Mouse (Mus musculus): ENCODE measurements around the gene Kif2c. TPM values are rescaled to one million over a fixed set of nuclear protein-coding genes. Genes with fewer than 3 reads are reported as not detected.
A peak's percentile ranks its signal among the peaks of the same experiment; 100 is the strongest.

Kif2c gene
- polyA plus RNA-seq, 1 experiment from 2014 or later: 35.5 TPM

DNA sequence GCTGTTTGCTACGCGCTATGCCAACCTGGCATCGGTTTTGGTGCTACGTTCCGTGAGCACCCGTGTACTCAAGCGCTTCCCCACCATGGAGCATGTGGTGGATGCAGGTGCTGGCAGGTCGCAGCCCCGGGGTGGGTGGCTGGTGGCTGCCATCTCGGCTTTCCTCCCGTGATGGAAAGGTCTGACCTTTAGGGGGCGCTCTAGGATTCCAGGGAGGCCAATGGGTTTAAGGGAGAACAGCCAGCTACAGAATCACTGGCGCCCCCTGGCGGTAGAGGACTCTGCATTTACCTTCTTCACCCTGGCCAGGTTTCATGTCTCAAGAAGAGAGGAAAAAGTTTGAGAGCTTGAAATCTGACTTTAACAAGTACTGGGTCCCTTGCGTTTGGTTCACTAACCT lies 36.3 kb downstream of the Kif2c start:
- Histone ChIP-seq H3K4me1 (no peaks in the 10 kb centered on the region), H3K4me3 (no peak overlapping the region), H3K9ac (replicated peaks) (no peak overlapping the region), H3K27ac (replicated peaks) (no peak overlapping the region), H3K27me3 (no peaks in the 10 kb centered on the region), H3K9me3 (no peaks in the 10 kb centered on the region), H3K36me3 (peaks cover 23% of the 10 kb centered on the region), H3K4me2 (replicated peaks) (no peak overlapping the region)
- 36% methylated on average over 15 of the region's 15 CpGs for WGBS
- no peak for ATAC-seq (replicated peaks)

DNA sequence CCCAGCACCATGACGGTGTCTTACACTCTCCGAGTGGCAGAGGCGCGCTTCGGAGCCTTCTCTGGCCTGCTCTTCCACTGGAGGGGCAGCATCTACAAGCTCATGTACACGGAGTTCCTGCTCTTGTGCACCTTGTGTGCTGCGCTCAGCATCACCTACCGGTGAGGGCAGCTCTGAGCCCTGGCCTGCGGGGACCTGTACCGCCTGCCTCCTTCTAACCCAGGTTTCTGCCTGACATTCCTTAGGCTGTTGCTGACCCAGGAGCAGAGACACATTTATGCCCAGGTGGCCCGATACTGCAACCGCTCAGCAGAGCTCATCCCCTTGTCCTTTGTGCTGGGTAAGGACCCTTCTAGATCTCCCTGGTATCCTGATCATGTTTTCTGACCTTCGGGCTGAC lies 37.2 kb downstream of the Kif2c start:
- no peak overlapping the region for H3K9ac ChIP-seq (replicated peaks)
- no peak overlapping the region for H3K4me3 ChIP-seq
- H3K9me3 ChIP-seq: no peaks in the 10 kb centered on the region
- H3K27ac ChIP-seq (replicated peaks): no peak overlapping the region
- WGBS: 92% methylated on average over 13 of the region's 13 CpGs
- peaks cover 14% of the 10 kb centered on the region for H3K36me3 ChIP-seq
- no peak overlapping the region for H3K4me2 ChIP-seq (replicated peaks)
- H3K27me3 ChIP-seq: no peaks in the 10 kb centered on the region
- ATAC-seq (replicated peaks): no peak
- H3K4me1 ChIP-seq: no peaks in the 10 kb centered on the region

DNA sequence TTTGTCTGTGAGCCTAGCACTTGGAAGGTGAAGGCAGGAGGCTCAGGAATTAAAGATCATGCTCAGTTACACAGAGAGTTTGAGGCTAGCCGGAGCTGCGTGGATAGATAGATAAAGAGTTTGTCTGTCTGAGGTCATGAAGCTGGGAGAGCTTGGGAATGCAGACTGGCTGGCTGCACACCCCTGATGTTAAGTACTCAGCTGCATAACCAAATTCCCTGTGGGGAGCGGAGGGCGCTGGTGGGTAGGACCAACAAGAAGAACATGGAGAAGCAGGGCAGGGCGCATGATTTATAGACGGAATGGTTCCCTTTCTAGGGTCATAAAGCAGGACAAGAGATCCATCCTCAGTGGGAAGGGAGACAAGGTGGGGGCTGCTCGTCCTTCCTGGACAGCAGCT lies 39.4 kb downstream of the Kif2c start:
- H3K9ac ChIP-seq (replicated peaks): no peak overlapping the region

DNA sequence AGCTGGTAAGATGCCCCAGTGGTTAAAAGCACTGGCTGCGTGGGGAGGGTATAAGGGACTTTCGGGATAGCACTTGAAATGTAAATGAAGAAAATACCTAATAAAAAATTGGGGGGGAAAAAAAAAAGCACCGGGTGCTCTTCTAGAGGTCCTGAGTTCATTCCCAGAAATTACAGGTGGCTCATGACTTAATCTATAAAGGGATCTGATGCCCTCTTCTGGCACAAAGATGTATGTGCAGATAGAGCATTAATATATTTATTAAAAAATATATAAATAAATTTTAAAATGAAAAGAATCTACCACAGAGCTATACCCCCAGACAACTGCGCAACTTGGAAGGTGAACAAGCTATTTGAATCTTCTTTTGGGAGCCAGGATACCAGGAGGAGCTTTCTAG lies 41.8 kb downstream of the Kif2c start:
- Histone ChIP-seq H3K4me1 (no peaks in the 10 kb centered on the region), H3K9ac (replicated peaks) (no peak overlapping the region), H3K4me2 (replicated peaks) (no peak overlapping the region)

More for the DNA sequence above, 39.4 kb downstream of the Kif2c start:
- no peak for ATAC-seq (replicated peaks)
- WGBS: 66% methylated on average over 7 of the region's 7 CpGs
- Histone ChIP-seq H3K36me3 (no peaks in the 10 kb centered on the region), H3K27ac (replicated peaks) (no peak overlapping the region), H3K4me1 (no peaks in the 10 kb centered on the region), H3K4me3 (no peak overlapping the region), H3K9me3 (no peaks in the 10 kb centered on the region), H3K27me3 (no peaks in the 10 kb centered on the region), H3K4me2 (replicated peaks) (no peak overlapping the region)

DNA sequence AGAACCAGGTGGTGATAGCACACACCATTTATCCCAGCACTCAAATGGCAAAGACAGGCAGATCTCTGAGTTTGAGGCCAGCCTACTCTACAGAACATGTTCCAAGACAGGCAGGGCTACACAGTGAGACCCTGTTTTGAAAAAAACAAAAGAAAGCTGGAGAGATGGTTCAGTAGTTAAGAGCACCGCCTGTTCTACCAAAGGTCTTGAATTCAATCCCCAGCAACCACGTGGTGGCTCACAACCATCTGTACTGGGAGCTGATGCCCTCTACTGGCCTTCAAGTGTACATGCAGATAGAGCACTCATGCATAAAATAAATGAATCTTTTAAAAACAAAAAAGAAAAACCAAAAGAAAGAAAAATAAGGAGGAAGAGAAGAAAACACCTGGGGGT lies 43.2 kb downstream of the Kif2c start:
- H3K4me1 ChIP-seq: 0 out of 2 replicates have a peak, but pooled peaks cover 1% of the 10 kb centered on the region
- no peak overlapping the region for H3K9ac ChIP-seq (replicated peaks)
- no peaks in the 10 kb centered on the region for H3K9me3 ChIP-seq
- 0% methylated on average over 2 of the region's 2 CpGs for WGBS
- ATAC-seq (replicated peaks): no peak
- H3K4me2 ChIP-seq (replicated peaks): no peak overlapping the region
- no peaks in the 10 kb centered on the region for H3K36me3 ChIP-seq
- H3K4me3 ChIP-seq: no peak overlapping the region
- no peak overlapping the region for H3K27ac ChIP-seq (replicated peaks)
- H3K27me3 ChIP-seq: no peaks in the 10 kb centered on the region

More for the DNA sequence above, 41.8 kb downstream of the Kif2c start:
- WGBS: 37% methylated on average over 4 of the region's 4 CpGs
- Histone ChIP-seq H3K4me3 (no peak overlapping the region), H3K27me3 (no peaks in the 10 kb centered on the region), H3K9me3 (no peaks in the 10 kb centered on the region), H3K27ac (replicated peaks) (no peak overlapping the region), H3K36me3 (no peaks in the 10 kb centered on the region)
- no peak for ATAC-seq (replicated peaks)

DNA sequence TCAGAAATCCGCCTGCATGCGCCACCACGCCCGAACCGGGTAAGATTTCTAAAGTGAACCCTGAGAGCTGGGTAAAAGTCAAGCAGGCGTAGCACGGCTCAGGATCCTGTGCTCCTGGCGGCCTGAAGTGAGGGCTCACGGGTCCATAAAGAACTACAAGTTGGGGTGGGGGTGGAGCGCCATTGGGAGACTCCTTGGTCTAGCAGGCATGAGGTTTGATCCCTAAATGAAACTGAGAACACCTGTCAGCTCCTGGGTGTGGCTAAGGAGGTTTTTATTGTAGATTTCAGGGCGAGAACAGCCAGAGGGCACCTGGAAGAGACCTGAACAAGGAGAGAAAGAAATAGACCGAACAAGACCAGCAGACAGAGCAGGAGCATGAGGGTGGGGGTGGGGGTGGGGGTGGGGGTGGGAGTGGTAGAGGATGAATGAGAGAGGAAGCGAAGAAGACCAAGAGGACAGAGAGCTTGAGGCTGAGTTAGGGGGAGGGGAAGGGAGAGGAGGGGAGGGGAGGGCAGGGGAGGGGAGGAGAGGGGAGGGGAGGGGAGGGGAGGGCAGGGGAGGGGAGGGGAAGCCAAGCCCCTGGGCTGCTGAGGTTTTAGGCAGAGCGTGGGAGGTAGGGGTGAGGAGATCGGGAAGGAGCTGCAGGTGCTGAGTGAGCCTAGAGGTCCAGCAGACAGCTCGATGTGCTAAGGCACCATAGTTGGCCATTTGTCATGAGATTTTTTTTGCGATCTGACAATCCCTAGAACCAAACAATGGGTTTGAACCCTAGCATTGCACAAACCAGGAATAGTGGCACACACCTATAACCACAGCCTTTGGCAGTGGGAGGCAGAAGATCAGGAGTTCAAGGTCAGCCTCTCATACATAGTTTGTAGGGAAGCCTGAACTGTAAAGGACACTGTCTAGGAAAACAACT lies 43.9 kb downstream of the Kif2c start:
- Histone ChIP-seq H3K4me1 (0 out of 2 replicates have a peak, but pooled peaks cover 4% of the 10 kb centered on the region), H3K27ac (replicated peaks) (no peak overlapping the region), H3K27me3 (no peaks in the 10 kb centered on the region), H3K4me2 (replicated peaks) (no peak overlapping the region), H3K36me3 (no peaks in the 10 kb centered on the region), H3K9ac (replicated peaks) (no peak overlapping the region), H3K9me3 (no peaks in the 10 kb centered on the region), H3K4me3 (no peak overlapping the region)
- WGBS: 76% methylated on average over 16 of the region's 17 CpGs
- no peak for ATAC-seq (replicated peaks)

DNA sequence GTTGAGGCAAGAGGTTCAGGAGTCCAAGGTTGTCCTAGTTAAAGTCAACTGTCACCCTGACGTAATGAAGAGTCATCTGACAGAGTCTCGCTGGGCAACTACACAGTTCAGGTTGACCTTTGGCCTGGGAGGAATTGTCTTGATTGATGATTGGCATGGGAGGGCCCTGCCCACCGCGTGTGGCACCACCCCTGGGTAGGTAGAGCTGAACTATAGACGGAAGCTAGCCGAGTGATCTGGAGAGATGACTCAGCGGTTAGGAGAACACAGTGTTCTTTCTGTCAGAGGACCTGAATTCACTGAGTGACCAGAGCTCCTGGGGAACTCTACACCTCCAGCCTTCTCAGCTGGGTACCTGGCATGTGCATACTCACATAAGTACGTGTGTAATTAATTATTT lies 46.4 kb downstream of the Kif2c start:
- Histone ChIP-seq H3K4me1 (peaks cover 24% of the 10 kb centered on the region), H3K9me3 (no peaks in the 10 kb centered on the region), H3K27ac (replicated peaks) (no peak overlapping the region), H3K27me3 (0 out of 2 replicates have a peak, but pooled peaks cover 8% of the 10 kb centered on the region), H3K4me3 (no peak overlapping the region), H3K4me2 (replicated peaks) (no peak overlapping the region), H3K36me3 (no peaks in the 10 kb centered on the region), H3K9ac (replicated peaks) (no peak overlapping the region)
- WGBS: 30% methylated on average over 8 of the region's 8 CpGs
- ATAC-seq (replicated peaks): no peak

DNA sequence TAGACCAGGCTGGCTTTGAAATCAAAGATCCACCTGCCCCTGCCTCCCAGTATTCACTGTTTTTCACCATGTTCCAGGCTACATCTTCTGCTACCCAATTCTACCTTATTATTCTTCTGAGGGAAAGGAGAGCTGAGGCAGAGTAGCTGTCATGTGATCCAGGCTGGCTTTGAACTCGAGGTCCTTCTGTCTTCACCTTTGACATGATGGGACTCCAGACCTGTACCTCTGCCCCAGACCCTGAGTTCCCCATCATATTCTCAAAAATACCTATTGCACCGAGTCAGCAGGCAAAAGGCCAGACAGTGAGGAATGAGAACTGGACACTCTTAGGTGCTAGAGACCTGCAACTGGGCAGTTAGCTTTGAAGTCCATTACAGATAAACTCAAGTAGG lies 47.8 kb downstream of the Kif2c start:
- H3K9ac ChIP-seq (replicated peaks): 0 out of 2 replicates have a peak overlapping the region, but pooled peaks have one; percentile 74
- H3K4me3 ChIP-seq: peak overlapping the region; percentile 77; the same call in 1 of the 2 replicates
- H3K27ac ChIP-seq (replicated peaks): no peak overlapping the region
- no peaks in the 10 kb centered on the region for H3K36me3 ChIP-seq
- H3K27me3 ChIP-seq: 0 out of 2 replicates have a peak, but pooled peaks cover 8% of the 10 kb centered on the region
- peaks cover 29% of the 10 kb centered on the region for H3K4me1 ChIP-seq
- 33% methylated on average over 2 of the region's 2 CpGs for WGBS
- H3K4me2 ChIP-seq (replicated peaks): peak overlapping the region; percentile 66; the same call in 1 of the 2 replicates
- ATAC-seq (replicated peaks): no peak
- no peaks in the 10 kb centered on the region for H3K9me3 ChIP-seq

DNA sequence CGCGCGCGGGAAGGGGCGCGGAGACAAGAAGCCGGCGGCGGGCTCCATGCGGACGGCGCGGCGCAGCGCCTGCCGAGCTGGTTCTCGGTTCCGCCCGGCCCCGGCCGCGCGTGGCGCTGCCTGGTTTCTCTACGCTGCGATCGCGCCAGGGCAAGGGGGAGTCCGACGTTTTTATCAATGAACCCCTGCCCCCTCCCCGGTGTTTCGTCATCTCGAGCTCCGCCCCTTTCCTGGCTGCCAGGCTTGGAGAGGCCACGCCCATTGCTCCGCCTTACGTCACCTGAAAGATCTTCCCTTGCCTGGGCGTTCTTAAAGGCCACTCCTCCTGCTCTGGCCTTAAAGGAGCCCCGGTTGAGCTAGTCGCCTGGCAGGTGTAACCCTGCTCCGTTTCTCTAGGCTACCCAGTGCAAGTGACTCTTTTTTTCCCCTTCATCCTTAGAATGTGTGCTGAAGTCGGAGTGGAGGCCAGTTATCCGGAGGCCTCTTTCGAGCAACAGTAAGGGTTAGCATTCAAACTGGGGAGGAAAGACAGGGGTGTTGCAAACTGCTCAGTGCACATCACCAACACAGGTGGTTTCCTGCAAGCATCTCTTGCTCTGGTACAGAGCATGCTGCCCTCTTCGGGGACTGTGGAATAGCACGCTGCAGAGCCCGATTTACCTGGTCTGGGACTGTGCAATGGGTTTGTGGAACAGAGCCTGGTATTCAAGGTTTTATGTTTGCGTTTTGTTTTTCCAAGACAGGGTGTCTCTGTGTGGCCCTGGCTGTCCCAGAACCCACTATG lies 48.4 kb downstream of the Kif2c start, which contains the start of gene Plk3:
Gene Plk3 (minus strand): TSS at position 147 of the 784 bp plus-strand sequence.
- Histone ChIP-seq H3K4me3 (peak within 1 kb of the TSS; percentile 77), H3K36me3 (no peaks in the 10 kb centered on the region), H3K4me1 (peaks cover 29% of the 10 kb centered on the region), H3K27ac (replicated peaks) (peak within 1 kb of the TSS; percentile 58), H3K4me2 (replicated peaks) (peak within 1 kb of the TSS; percentile 66), H3K9ac (replicated peaks) (peak within 1 kb of the TSS; percentile 74), H3K27me3 (0 out of 2 replicates have a peak, but pooled peaks cover 8% of the 10 kb centered on the region), H3K9me3 (no peaks in the 10 kb centered on the region)
- peak; percentile 92 for ATAC-seq (replicated peaks)
- WGBS: 1% methylated on average over 47 of the region's 48 CpGs

DNA sequence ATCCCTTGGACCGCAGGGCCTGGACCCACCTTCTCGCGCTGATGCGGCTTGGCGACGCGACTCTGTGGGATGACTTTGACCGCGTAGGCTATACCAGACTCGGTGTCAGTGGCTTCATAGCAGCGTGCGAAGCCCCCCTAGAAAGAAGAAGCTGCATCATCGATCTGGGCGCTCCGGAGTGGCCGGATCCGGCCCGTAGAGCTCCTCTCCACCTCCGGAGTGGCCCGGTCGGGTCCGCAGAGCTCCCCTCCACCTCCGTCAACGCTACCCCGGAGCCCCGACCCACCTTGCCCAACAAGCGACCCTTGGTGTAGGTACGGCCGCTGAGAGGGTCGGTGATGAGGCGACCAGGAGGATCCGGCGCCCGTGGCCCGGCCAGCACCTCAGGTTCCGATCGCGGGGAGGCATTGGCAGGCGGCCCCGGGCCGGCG lies 49.1 kb downstream of the Kif2c start:
- under 1% methylated on average over 39 of the region's 42 CpGs for WGBS
- Histone ChIP-seq H3K4me3 (peak overlapping the region; percentile 77), H3K27ac (replicated peaks) (peak overlapping the region; percentile 58), H3K4me1 (peaks cover 29% of the 10 kb centered on the region), H3K9ac (replicated peaks) (peak overlapping the region; percentile 74), H3K36me3 (no peaks in the 10 kb centered on the region), H3K4me2 (replicated peaks) (peak overlapping the region; percentile 66), H3K27me3 (0 out of 2 replicates have a peak, but pooled peaks cover 8% of the 10 kb centered on the region), H3K9me3 (no peaks in the 10 kb centered on the region)
- peak; percentile 58 for ATAC-seq (replicated peaks)

DNA sequence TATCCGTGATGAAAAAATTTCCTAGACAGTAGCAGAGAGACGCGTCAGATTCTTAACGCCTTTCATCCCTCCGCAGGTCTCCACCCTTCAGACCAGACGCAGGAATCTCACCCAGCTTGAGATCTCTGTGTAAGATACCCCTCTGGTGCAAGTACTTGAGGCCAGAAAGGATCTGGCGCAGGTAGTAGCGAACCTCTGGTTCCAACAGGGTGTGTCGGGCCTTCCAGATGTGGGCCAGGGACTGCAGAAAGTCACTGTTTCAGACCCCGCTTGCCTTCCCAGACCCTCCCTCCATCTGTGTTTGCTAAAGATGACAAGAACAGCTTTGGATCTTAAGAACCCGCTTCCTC lies 49.7 kb downstream of the Kif2c start:
- peak overlapping the region; percentile 58; the same call in 1 of the 2 replicates for H3K27ac ChIP-seq (replicated peaks)

More for the DNA sequence above, 49.7 kb downstream of the Kif2c start:
- ATAC-seq (replicated peaks): no peak
- Histone ChIP-seq H3K4me2 (replicated peaks) (peak overlapping the region; percentile 66), H3K9ac (replicated peaks) (peak overlapping the region; percentile 74), H3K4me3 (peak overlapping the region; percentile 77), H3K9me3 (no peaks in the 10 kb centered on the region), H3K36me3 (no peaks in the 10 kb centered on the region), H3K27me3 (0 out of 2 replicates have a peak, but pooled peaks cover 8% of the 10 kb centered on the region), H3K4me1 (peaks cover 29% of the 10 kb centered on the region)
- 11% methylated on average over 11 of the region's 11 CpGs for WGBS
